In genomic region chr8:61351638-61352037, GRCm38 (mm10) we compare ENCODE assay signal across 26 mouse cellular contexts.
DNase-seq lines count a peak whose midpoint lies in the region; ATAC-seq and TF ChIP-seq lines count a peak whose summit lies in the region.
"Had no signal": no experiment of that assay in that cellular context is flagged by ENCODE, and none has a peak within 500 bp of the region (broad histone marks: within the 10 kb centered on the region; RNA-seq: fewer than 3 reads in every experiment).

No protein-coding gene starts in this region.

- no peaks in the 10 kb centered on the region for H3K27me3 ChIP-seq in lung, postnatal 0 days (replicated peaks; ENCODE audit: insufficient read depth, low read length)
- H3K27me3 ChIP-seq: embryonic facial prominence, embryonic 15.5 days; forebrain, embryonic 13.5 days; kidney, embryonic 15.5 days; limb, embryonic 12.5 days; liver, embryonic 15.5 days had no signal

- no peak overlapping the region for H3K4me3 ChIP-seq in lung, postnatal 0 days (ENCODE audit: low read depth, low read length)
- peak overlapping the region; percentile 34 for H3K4me3 ChIP-seq in cortical plate, adult 2 months (ENCODE audit: insufficient read depth, low read length)
- H3K4me3 ChIP-seq: embryonic facial prominence, embryonic 10.5 days; embryonic facial prominence, embryonic 15.5 days; forebrain, embryonic 13.5 days; kidney, embryonic 15.5 days; limb, embryonic 12.5 days; liver, embryonic 15.5 days had no signal

- no peaks in the 10 kb centered on the region for H3K36me3 ChIP-seq in lung, postnatal 0 days (ENCODE audit: insufficient read depth, low read length)
- H3K36me3 ChIP-seq: liver, embryonic 15.5 days had no signal

- H3K9ac ChIP-seq in lung, postnatal 0 days (replicated peaks; ENCODE audit: low read depth) = no peak overlapping the region
- H3K9ac ChIP-seq: embryonic facial prominence, embryonic 15.5 days; forebrain, embryonic 13.5 days; kidney, embryonic 15.5 days; limb, embryonic 12.5 days; liver, embryonic 15.5 days; lung, embryonic 14.5 days had no signal

- H3K4me1 ChIP-seq in lung, postnatal 0 days (ENCODE audit: insufficient read depth, low read depth, low read length) = no peaks in the 10 kb centered on the region; the same call in 1 of the 2 replicates
- H3K4me1 ChIP-seq in cortical plate, adult 2 months (ENCODE audit: control insufficient read depth, insufficient read depth, low read length) = no peaks in the 10 kb centered on the region; the same call in 1 of the 2 replicates
- H3K4me1 ChIP-seq: forebrain, embryonic 13.5 days; liver, embryonic 15.5 days had no signal

- 77% methylated on average over 5 of the region's 5 CpGs for WGBS in lung, postnatal 0 days

- TF ChIP-seq POLR2A in cortical plate, adult 2 months (IDR thresholded peaks at IDR 0.05; ENCODE audit: extremely low read depth, insufficient read depth, low read length) = no peak

- TF ChIP-seq EP300 in lung, postnatal 0 days (IDR thresholded peaks at IDR 0.05) = no peak

- ATAC-seq in lung, postnatal 0 days = no peak
- ATAC-seq: CD4-positive, CD25-positive, alpha-beta regulatory T cell, adult 4 months; forebrain, embryonic 13.5 days; hindbrain, embryonic 16.5 days had no signal

- peak overlapping the region; percentile 30 for H3K4me2 ChIP-seq in lung, postnatal 0 days (replicated peaks; ENCODE audit: low read depth, low read length)
- H3K4me2 ChIP-seq: embryonic facial prominence, embryonic 15.5 days; forebrain, embryonic 13.5 days; kidney, embryonic 15.5 days; limb, embryonic 12.5 days; liver, embryonic 15.5 days; lung, embryonic 14.5 days had no signal

- peak; percentile 36 for DNase-seq in heart, adult 11 months
- DNase-seq in heart, postnatal 4 days = no peak
- no peak for DNase-seq in lung, postnatal 0 days (ENCODE audit: low spot score)
- DNase-seq in lung, postnatal 4 days = no peak
- peak; percentile 51 for DNase-seq in telencephalon, adult 2 months (ENCODE audit: low read depth, low spot score)
- no peak for DNase-seq in spleen, postnatal 10 days (ENCODE audit: low spot score in 2 of 2)
- DNase-seq: adrenal gland, postnatal 14 days; cerebellum, adult 18-20 months; cerebellum, postnatal 14 days; gastrocnemius, postnatal 10 days; heart, postnatal 14 days; kidney, adult 18-20 months; kidney, postnatal 25 days; lung, embryonic 14.5 days; midbrain, embryonic 14.5 days; thymus, postnatal 4 days had no signal

- H3K27ac ChIP-seq in lung, postnatal 0 days (ENCODE audit: low read length) = no peak overlapping the region
- H3K27ac ChIP-seq in cortical plate, adult 2 months (ENCODE audit: insufficient read depth, low read length) = no peak overlapping the region; the same call in 1 of the 2 replicates
- H3K27ac ChIP-seq: embryonic facial prominence, embryonic 10.5 days; embryonic facial prominence, embryonic 15.5 days; forebrain, embryonic 13.5 days; kidney, embryonic 15.5 days; limb, embryonic 12.5 days; liver, embryonic 15.5 days; macrophage had no signal

- no peaks in the 10 kb centered on the region for H3K9me3 ChIP-seq in lung, postnatal 0 days (ENCODE audit: low read length)
- H3K9me3 ChIP-seq: embryonic facial prominence, embryonic 10.5 days; embryonic facial prominence, embryonic 15.5 days; forebrain, embryonic 13.5 days; kidney, embryonic 15.5 days; limb, embryonic 12.5 days; liver, embryonic 15.5 days had no signal

- no peak for TF ChIP-seq CTCF in lung, postnatal 0 days (IDR thresholded peaks at IDR 0.05)
- no peak for TF ChIP-seq CTCF in cortical plate, adult 2 months (IDR thresholded peaks at IDR 0.05; ENCODE audit: extremely low read depth, insufficient read depth, low read length)

Comparison
In these comparisons a context has a peak if more than half of its experiments do, and no peak if none do; other contexts are left out.
1. DNase-seq: peak in heart, adult 11 months (single experiment) and telencephalon, adult 2 months (single experiment); none in heart, postnatal 4 days (single experiment), lung, postnatal 0 days (single experiment), lung, postnatal 4 days (0 of 2) and spleen, postnatal 10 days (0 of 2).